Mouse (Mus musculus): Measurements from ENCODE around the gene Krtap14.

Krtap14 gene

DNA sequence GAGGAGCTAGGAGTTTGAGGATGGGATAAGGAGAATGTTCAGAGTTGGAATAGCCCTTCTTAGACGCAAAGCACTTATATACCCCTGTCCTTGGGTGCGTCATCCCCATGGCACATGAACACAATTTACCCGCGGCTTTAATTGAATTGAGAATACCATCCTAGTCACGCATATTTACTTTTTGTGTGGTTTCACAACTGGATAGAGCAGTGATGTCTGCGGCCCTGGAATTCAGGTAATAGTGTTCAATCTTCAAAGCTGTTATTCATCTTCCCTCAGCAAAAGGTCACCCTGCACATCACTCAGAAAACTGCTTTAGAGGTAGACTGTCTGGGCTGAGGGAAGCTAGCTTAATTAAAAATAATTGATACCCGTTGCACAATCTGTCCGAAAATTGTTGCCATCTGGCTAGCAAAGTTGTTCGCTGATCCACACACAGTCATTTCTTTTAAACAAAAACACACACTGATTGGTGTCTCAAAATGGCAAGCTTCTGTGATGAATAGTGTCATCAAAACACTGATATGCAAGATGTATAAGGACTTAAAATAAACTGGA lies at the start of gene Krtap14:
TSS of gene Krtap14 (minus strand) at position 51 of the 558 bp plus-strand sequence.
- no peak for DNase-seq (ENCODE audit: low read depth)

GRCm38 (mm10) chr16:88874169-88874568 lies 48.2 kb upstream of the Krtap14 start, which contains the start of gene Krtap19-2:
TSS of gene Krtap19-2 (minus strand) at chr16:88874269.
- no peak for DNase-seq (ENCODE audit: low read depth)

DNA sequence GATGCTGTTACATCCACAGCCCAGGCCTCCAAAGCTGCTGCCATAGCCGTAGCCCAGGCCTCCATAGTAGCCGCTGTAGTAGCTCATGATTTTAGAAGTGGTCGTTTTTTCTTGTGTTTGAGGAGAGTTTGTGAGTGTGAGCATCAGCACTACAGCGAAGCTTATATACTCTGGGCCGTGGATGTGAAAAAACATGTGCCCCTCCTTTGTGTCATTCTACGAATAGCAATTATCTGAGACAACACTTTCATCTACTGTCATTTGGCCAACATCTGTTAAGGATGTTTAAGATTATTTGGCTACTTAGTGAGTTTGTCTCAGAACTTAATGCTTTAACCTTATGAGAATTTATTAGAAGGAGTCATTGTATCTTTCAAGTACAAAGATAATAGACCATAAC lies 43.4 kb upstream of the Krtap14 start, which contains the start of gene Krtap19-1:
TSS of gene Krtap19-1 (minus strand) at position 101 of the 400 bp plus-strand sequence.
- DNase-seq (ENCODE audit: low read depth), result no peak

- no peak for DNase-seq (ENCODE audit: low read depth)
Observed at GRCm38 (mm10) chr16:88864887-88865407, 39.0 kb upstream of the Krtap14 start.

- peak; percentile 8 for DNase-seq (ENCODE audit: low read depth)
Observed at GRCm38 (mm10) chr16:88851450-88851849, 25.5 kb upstream of the Krtap14 start.

DNA sequence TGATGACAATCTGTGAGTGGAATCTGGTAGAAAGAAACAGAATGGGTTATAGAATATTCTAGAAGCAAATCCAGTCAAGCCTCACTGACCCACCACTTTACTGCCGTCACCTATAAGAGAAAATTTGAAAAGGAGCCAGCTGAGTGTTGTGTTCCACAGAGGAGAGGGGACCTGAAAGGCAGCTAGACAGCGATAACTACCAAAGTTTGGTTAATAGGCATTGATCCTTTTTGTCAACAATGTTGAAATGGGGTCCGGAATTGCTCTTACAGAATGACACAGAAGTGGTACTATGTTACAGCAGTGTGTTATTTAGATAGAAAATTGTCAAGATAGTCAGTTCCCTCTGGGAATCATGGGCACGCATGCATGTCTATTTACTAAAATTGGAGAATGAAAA lies 22.6 kb upstream of the Krtap14 start:
- no peak for DNase-seq (ENCODE audit: low read depth)

DNA sequence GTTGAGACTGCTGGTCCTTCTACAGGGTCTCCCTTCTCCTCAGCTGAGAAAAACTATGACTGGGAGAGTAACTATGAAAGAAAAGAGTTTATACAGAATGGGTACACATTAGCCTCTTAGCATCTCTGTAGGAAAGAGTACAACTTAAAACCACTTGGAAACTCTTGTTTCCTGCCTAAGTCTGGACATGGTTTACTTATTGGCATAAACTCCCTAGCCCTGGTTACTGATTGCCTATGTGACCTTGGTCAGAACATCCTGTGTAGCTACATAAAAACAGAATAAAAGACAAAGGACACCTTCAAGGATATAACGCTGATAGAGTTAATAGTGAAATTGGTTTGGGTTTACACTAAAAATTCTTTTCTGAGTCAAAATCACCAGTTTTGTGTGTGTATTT lies 21.4 kb upstream of the Krtap14 start:
- DNase-seq (ENCODE audit: low read depth), result no peak

GRCm38 (mm10) chr16:88826978-88827377 lies 1.0 kb upstream of the Krtap14 start:
- DNase-seq (ENCODE audit: low read depth), result no peak

- DNase-seq (ENCODE audit: low read depth), result peak; percentile 1
Observed at GRCm38 (mm10) chr16:88823736-88824135, 2.2 kb downstream of the Krtap14 start.

- DNase-seq (ENCODE audit: low read depth), result no peak
Observed at GRCm38 (mm10) chr16:88820066-88820465, 5.9 kb downstream of the Krtap14 start, which contains the start of gene Krtap15. TSS of gene Krtap15 (plus strand) at chr16:88820215.

DNA sequence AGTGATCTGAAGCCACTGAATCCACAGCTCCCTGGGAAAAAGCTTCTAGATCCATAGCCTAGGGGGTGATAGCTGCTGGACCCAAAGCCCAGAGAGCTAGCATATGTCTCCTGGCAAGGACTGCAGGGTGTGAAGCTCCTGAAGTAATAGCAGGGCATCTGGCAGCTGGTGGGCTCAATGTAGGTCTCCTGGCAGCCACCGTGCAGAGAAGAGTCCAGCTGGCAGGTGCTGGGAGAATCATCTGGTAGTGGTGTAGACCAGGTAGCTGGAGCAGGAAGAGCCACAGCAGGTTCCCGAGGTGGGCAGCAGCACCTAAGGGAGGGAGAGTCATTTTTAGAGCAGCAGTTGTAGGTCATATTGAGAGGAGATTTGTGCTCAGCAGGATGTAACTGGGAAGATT lies 14.1 kb downstream of the Krtap14 start, which contains the start of gene Gm20741:
TSS of gene Gm20741 (minus strand) at position 394 of the 400 bp plus-strand sequence.
- no peak for DNase-seq (ENCODE audit: low read depth)

DNA sequence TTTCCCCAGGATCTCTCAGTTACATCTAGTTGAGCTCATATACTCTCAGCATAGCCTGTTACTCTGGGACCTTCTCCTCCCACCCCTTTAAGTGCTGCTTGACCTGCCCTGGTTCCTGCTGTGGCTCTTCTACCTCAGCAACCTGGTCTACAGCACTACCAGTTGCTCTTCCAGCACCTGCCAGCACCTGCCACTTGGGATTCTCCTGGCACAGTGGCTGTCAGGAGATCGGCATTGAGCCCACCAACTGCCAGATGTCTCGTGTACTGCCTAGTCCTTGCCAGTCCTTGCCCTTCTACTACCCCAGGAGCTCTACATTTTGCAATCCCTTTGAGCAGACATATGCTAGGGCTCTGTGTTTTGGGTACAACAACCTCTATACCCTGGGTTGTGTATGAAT lies 39.2 kb downstream of the Krtap14 start:
- no peak for DNase-seq (ENCODE audit: low read depth)

DNA sequence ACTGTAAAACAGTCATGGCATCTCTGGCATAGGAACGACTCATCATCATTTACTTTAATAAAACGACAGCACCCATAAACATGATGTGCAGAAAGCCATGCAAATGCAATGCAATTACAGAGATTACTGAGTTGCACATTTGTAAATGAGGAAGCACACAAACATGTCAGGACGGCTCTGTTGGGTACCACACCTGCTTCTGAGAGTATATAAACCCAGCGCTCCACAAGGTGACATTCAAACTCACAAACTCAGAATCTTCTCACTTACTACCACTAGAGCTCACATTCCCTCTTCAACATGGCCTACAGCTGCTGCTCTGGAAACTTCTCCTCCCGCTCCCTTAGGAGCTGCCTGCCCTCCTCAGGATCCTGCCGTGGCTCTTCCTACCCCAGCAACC lies 48.3 kb downstream of the Krtap14 start, which contains the start of gene Gm5965:
TSS of gene Gm5965 (plus strand) at position 301 of the 400 bp plus-strand sequence.
- no peak for DNase-seq (ENCODE audit: low read depth)

DNA sequence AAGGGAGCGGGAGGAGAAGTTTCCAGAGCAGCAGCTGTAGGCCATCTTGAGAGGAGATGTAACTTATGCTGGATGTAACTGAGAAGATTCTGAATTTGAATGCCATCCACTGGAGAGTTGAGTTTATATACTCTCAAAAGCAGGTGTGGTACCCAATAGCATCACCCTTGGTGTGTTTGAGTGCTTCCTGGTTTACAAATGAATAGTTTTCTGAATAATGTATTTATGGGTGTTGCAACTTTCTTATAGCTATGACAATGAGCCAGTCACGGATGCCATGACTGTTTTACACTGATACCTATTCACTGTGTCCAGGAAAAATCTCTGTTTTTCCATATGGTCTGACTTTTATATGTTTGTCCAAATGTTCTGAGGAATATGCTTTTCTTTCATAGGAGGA lies 51.8 kb downstream of the Krtap14 start, which contains the start of gene 2310057N15Rik:
TSS of gene 2310057N15Rik (minus strand) at position 101 of the 400 bp plus-strand sequence.
- DNase-seq (ENCODE audit: low read depth), result no peak

All from induced T-regulatory cell, adult 2 months (primary cell).